Mouse (Mus musculus) neural tube, embryonic 11.5 days (tissue): ENCODE data around the gene Taok1. TPM values are rescaled to one million over a fixed set of nuclear protein-coding genes. Genes with fewer than 3 reads are reported as not detected.

Source experiments
- ATAC-seq: fragments of 200-750 bp; cut with Nextera tagmentation; 2 replicates; pipeline ENCODE4 v1.8.0; 2017; ENCODE audit warnings: moderate number of reproducible peaks, mild to moderate bottlenecking, moderate TSS enrichment, moderate library complexity; ENCODE audit not compliant: insufficient read depth, low FRiP score, low TSS enrichment
- DNase-seq: peaks from one replicate; pipeline ENCODE4 v3.0.0-alpha.2; 2015; ENCODE audit warnings: low spot score
- H3K27ac ChIP-seq: fragments of 300-500 bp; sonication (generic); 2 replicates; pipeline ENCODE4 v1.5.1; 2014; ENCODE audit warnings: low read depth, mild to moderate bottlenecking, low read length
- H3K27me3 ChIP-seq: fragments of 300-500 bp; sonication (generic); 2 replicates; pipeline ENCODE4 v1.6.1; 2014; ENCODE audit warnings: mild to moderate bottlenecking, low read length, mixed read lengths; ENCODE audit not compliant: control insufficient read depth, insufficient read depth
- H3K36me3 ChIP-seq: fragments of 300-500 bp; sonication (generic); 2 replicates; pipeline ENCODE4 v1.6.1; 2014; ENCODE audit warnings: mild to moderate bottlenecking, low read length, moderate library complexity, mixed read lengths; ENCODE audit not compliant: control insufficient read depth, insufficient read depth
- H3K4me1 ChIP-seq: fragments of 300-500 bp; sonication (generic); 2 replicates; pipeline ENCODE4 v1.6.1; 2014; ENCODE audit warnings: low read length, mixed read lengths; ENCODE audit not compliant: control insufficient read depth, insufficient read depth
- H3K4me2 ChIP-seq: fragments of 300-500 bp; sonication (generic); 2 replicates; pipeline ENCODE4 v1.6.1; 2014; ENCODE audit warnings: low read depth, mild to moderate bottlenecking, moderate library complexity
- H3K4me3 ChIP-seq: fragments of 300-500 bp; sonication (generic); 2 replicates; pipeline ENCODE4 v1.5.1; 2014; ENCODE audit warnings: low read depth, low read length
- H3K9ac ChIP-seq: fragments of 300-500 bp; sonication (generic); 2 replicates; pipeline ENCODE4 v1.6.1; 2014; ENCODE audit warnings: mild to moderate bottlenecking, low read length
- H3K9me3 ChIP-seq: fragments of 300-500 bp; sonication (generic); 2 replicates; pipeline ENCODE4 v1.6.1; 2016; ENCODE audit warnings: low read length; ENCODE audit not compliant: control insufficient read depth
- WGBS: fragments of 180-500 bp; shearing (Covaris S2); extraction: QIAGEN DNeasy Blood & Tissue Kit; methylation state at CpG from one replicate; pipeline ENCODE4 v1.1.7; 2014; 5-methylcytosine and 5-hydroxymethylcytosine counted together
- polyA plus RNA-seq: library from polyadenylated mRNA; unstranded; fragments of >200 nt; fragmentation: Nextera tagmentation; extraction: Ambion mirVana; gene quantifications from 2 replicates; pipeline ENCODE4 v1.2.1, GENCODE M21; 2014

Gene Taok1
- polyA plus RNA-seq, 1 experiment from 2014 or later, result 18.4 TPM

DNA sequence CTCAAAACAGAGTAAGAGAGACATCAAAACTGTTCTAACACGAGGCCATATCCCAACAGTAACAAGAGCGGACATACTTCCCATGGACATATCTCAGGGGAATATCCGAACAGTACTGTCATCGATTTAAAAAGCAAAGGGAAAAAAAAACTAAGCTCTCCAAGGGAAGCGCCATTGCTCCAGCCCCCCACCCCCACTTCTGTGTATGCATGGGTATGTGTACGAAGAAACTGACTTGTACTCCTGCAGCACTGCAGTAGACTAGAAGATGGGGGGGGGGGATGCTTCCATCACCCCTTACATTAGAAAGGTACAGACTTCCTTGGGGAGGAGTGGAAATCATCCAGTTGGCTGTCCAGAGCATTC is 1.2 kb downstream of the Taok1 start:
- H3K36me3 ChIP-seq, result no peaks in the 10 kb centered on the region
- H3K27ac ChIP-seq, result no peak overlapping the region
- peaks cover 6% of the 10 kb centered on the region; the same call in 1 of the 2 replicates for H3K4me1 ChIP-seq
- peak overlapping the region; percentile 70 for H3K4me2 ChIP-seq
- H3K27me3 ChIP-seq, result no peaks in the 10 kb centered on the region
- H3K9me3 ChIP-seq, result no peaks in the 10 kb centered on the region
- WGBS, result 9% methylated on average over 6 of the region's 6 CpGs
- no peak for DNase-seq
- ATAC-seq, result no peak
- H3K4me3 ChIP-seq, result peak overlapping the region; percentile 76
- peak overlapping the region; percentile 99 for H3K9ac ChIP-seq

DNA sequence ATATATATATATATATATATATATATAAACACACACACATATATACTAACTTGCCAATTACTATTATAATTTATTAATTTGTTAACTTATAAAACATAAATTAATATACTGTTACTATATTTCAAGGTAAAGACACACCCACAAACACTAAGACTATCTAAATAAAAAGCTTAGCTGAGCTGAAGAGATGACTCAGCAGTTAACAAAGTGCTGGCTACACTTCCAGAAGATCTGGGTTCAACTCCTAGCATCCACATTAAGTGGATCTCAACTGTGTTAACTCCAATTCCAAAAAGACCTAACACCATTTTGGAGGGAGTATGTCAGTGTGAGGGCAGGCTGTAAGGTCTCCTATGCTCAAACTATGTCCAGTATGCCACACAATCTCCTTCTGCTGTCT is 10.3 kb downstream of the Taok1 start:
- Histone ChIP-seq H3K4me1 (no peaks in the 10 kb centered on the region), H3K4me3 (no peak overlapping the region), H3K4me2 (no peak overlapping the region), H3K9me3 (no peaks in the 10 kb centered on the region), H3K27me3 (no peaks in the 10 kb centered on the region), H3K36me3 (no peaks in the 10 kb centered on the region), H3K27ac (no peak overlapping the region), H3K9ac (no peak overlapping the region)
- DNase-seq (no peak), ATAC-seq (no peak)

DNA sequence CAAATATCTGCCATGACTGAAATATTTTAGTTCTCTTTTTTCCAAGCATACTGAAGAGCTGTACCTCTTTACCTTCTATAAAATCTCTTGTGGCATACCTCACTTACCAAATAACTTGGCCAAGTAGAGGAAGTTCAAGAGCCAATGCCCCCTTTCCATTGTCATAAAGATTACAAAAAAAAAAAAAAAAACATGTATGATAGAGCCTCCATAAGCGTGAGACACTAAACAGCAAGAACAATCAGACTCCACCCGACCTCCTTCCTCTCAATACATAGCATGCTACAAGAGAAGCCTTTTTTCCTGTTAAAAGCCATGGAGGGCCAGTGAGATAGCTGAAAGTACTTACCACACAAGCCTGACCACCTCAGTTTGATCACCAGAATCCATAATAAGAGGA is 16.2 kb downstream of the Taok1 start:
- no peaks in the 10 kb centered on the region for H3K9me3 ChIP-seq
- H3K9ac ChIP-seq, result no peak overlapping the region
- H3K27ac ChIP-seq, result no peak overlapping the region
- no peaks in the 10 kb centered on the region for H3K36me3 ChIP-seq
- H3K4me2 ChIP-seq, result no peak overlapping the region
- DNase-seq, result no peak
- no peaks in the 10 kb centered on the region for H3K4me1 ChIP-seq
- H3K4me3 ChIP-seq, result no peak overlapping the region
- no peaks in the 10 kb centered on the region for H3K27me3 ChIP-seq
- WGBS, result 85% methylated on average over 2 of the region's 2 CpGs
- ATAC-seq, result no peak

DNA sequence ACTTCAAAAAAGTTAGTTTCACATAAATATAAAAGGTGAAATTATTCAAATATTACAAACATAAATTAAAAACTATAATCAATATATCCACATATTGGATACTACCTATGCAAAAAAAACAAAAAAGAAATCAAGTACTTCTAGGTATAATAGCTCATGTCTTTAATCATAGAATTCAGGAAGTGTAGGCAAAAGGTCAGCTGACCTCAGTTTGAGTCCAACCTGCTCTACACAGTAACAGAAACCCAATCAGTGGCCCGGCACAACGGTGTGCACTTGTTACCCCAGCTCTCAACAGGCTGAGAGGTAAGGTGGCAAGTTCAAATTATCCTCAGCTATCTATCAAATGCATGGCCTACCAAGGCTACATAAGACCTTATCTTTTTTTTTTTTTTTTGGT is 16.8 kb downstream of the Taok1 start:
- Histone ChIP-seq H3K27ac (no peak overlapping the region), H3K27me3 (no peaks in the 10 kb centered on the region), H3K36me3 (no peaks in the 10 kb centered on the region), H3K4me3 (no peak overlapping the region), H3K9ac (no peak overlapping the region), H3K4me2 (no peak overlapping the region), H3K4me1 (no peaks in the 10 kb centered on the region), H3K9me3 (no peaks in the 10 kb centered on the region)
- DNase-seq (no peak), ATAC-seq (no peak)
- 100% methylated on average over 2 of the region's 2 CpGs for WGBS

DNA sequence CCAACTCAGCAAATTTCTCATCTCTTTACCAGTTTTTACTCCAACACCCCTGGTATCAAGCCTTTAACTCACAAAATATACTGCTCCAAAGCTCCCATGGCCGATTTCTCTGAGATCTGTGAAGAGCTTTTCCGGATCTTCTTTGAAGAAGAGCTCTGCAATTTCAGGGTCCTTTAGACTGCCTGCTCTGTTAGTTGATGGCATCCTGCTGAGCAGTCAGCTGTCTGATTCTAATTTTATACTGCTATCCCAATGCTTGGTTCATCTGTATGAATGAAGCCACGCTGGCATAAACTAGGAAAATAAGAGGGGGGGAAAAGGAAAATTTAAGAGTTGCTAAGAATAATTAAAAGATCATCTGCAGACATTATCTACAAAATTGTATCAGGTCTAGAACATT is 22.4 kb downstream of the Taok1 start:
- no peaks in the 10 kb centered on the region for H3K9me3 ChIP-seq
- H3K9ac ChIP-seq, result no peak overlapping the region
- no peaks in the 10 kb centered on the region for H3K4me1 ChIP-seq
- H3K4me3 ChIP-seq, result no peak overlapping the region
- peaks cover 3% of the 10 kb centered on the region; the same call in 1 of the 2 replicates for H3K36me3 ChIP-seq
- no peak for DNase-seq
- H3K27ac ChIP-seq, result no peak overlapping the region
- H3K4me2 ChIP-seq, result no peak overlapping the region
- WGBS, result 89% methylated on average over 3 of the region's 3 CpGs
- ATAC-seq, result no peak
- no peaks in the 10 kb centered on the region for H3K27me3 ChIP-seq

DNA sequence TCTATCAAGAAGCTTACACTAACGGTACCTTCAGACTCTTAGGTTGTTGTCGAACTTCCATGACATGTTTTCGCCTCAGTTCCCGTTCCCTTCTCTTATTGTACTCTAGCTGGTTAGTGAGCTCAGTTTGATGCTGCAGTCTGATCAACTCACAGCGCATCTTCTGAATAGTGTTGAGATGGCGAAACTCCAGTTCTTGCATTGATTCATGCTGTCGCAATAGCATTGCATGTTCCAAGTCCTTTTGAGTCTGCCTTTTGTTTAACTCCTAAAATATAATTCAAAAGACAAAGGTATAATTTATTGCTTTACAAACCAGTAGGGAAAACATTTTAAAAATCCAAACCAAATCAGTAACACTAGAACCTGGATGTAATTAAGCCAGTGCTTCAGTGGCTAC is 62.4 kb downstream of the Taok1 start:
- no peak overlapping the region for H3K4me3 ChIP-seq
- peaks cover 14% of the 10 kb centered on the region for H3K36me3 ChIP-seq
- no peaks in the 10 kb centered on the region for H3K4me1 ChIP-seq
- H3K9ac ChIP-seq, result no peak overlapping the region
- no peaks in the 10 kb centered on the region for H3K9me3 ChIP-seq
- no peak overlapping the region for H3K27ac ChIP-seq
- DNase-seq, result no peak
- ATAC-seq, result no peak
- H3K4me2 ChIP-seq, result no peak overlapping the region
- H3K27me3 ChIP-seq, result no peaks in the 10 kb centered on the region
- WGBS, result 96% methylated on average over 7 of the region's 7 CpGs

DNA sequence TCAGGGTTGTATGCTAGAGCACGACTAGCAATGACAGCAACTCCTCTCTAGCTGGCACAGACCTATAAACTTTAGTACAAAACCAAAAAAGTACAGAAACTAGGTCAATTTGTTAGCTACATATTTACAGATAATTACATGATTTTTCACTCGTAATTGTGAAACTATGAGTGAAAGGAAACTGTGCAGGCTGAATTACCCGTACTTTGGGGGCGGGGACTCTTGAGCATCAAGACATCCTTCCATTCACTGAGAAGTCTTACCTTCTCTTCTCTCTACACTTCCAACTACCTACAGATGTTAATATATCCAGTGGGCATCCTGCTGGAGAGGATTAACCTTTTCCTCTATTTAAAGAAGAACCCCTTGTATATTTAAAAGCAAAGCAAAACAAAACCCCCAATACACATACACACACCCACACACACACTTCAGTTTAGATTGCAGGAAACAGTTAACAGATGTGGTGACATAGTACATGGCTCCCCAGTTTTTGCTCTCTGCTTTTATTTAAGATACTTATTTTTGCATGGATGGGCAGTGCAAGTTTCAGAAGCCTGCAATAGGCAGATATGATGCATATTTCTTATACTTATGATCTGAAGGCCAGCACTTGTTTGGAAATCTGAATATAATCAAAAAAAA is 75.3 kb downstream of the Taok1 start:
- Histone ChIP-seq H3K4me1 (no peaks in the 10 kb centered on the region), H3K4me3 (no peak overlapping the region), H3K9me3 (no peaks in the 10 kb centered on the region), H3K27ac (no peak overlapping the region), H3K9ac (no peak overlapping the region), H3K4me2 (no peak overlapping the region), H3K36me3 (no peaks in the 10 kb centered on the region; the same call in 1 of the 2 replicates), H3K27me3 (no peaks in the 10 kb centered on the region)
- no peak for DNase-seq
- WGBS, result 92% methylated on average over 4 of the region's 4 CpGs
- ATAC-seq, result no peak

DNA sequence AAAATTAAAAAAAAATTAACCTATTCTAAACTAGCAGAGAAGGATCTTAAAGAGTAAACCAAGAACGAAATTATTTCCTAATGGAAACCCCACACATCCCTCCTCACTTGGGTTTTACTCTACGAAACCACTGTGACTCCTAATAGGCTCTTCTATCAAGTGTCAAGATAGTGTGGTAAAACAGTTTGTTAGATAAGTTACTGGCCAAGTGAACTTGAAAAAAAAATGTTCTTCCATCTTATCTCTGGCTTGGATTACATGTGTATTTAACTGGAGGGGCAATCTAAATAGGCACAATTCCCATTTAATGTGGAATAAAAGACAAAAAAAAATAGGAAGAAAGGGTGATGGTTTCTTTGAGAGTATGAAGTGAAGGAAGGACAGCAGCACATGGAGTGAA is 76.8 kb downstream of the Taok1 start:
- Histone ChIP-seq H3K4me2 (no peak overlapping the region), H3K4me1 (no peaks in the 10 kb centered on the region), H3K4me3 (no peak overlapping the region), H3K27me3 (no peaks in the 10 kb centered on the region), H3K9me3 (no peaks in the 10 kb centered on the region), H3K9ac (no peak overlapping the region), H3K27ac (no peak overlapping the region), H3K36me3 (no peaks in the 10 kb centered on the region)
- ATAC-seq (no peak), DNase-seq (no peak)
- WGBS, result 89% methylated on average over 2 of the region's 2 CpGs

DNA sequence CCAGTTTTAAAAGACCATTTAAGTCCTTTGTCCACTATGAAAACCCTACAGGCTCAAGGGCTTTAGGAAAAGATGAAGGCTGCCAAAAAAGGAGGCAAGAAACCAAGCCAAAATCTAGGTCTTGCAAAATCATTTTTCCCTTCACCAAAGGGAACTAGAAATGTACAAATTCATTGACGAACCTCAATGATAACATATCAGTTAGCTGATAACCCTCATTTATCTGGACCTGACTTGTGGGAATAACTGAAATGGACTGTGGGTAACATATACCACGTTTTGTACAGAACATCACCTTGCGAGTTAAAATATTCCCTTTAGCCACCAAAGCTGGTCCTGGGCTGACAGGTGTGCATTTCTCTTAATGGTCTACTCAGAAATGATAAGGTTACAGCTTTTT is 78.0 kb downstream of the Taok1 start:
- ATAC-seq (no peak), DNase-seq (no peak)
- WGBS, result 85% methylated on average over 3 of the region's 3 CpGs
- Histone ChIP-seq H3K27me3 (no peaks in the 10 kb centered on the region), H3K4me1 (no peaks in the 10 kb centered on the region), H3K9me3 (no peaks in the 10 kb centered on the region), H3K4me3 (no peak overlapping the region), H3K36me3 (no peaks in the 10 kb centered on the region), H3K9ac (no peak overlapping the region), H3K4me2 (no peak overlapping the region), H3K27ac (no peak overlapping the region)
